Mouse (Mus musculus): ENCODE measurements around the gene Hes5.

Gene Hes5

DNA sequence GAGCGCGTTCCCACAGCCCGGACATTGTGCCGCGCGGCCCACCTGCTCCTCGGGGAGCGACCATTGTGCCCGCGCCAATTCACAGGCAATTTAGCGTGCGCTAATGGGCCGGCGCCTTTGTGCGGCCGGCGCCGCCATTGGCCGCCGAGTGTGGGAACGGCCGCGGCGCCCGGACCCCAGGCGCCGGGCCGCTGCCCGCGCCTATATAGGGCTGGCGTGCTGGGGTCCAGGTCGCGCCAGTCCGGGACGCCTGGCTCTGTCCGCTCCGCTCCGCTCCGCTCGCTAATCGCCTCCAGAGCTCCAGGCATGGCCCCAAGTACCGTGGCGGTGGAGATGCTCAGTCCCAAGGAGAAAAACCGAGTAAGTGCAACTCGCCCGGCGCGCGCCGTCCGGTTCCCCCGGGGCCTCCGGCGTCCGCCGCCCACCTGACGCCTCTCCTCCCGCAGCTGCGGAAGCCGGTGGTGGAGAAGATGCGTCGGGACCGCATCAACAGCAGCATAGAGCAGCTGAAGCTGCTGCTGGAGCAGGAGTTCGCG is at the start of gene Hes5:
Gene Hes5, plus strand, starts transcription at position 234 of the 536 bp plus-strand sequence.
- DNase-seq (ENCODE audit: low read depth, low spot score): no peak

DNA sequence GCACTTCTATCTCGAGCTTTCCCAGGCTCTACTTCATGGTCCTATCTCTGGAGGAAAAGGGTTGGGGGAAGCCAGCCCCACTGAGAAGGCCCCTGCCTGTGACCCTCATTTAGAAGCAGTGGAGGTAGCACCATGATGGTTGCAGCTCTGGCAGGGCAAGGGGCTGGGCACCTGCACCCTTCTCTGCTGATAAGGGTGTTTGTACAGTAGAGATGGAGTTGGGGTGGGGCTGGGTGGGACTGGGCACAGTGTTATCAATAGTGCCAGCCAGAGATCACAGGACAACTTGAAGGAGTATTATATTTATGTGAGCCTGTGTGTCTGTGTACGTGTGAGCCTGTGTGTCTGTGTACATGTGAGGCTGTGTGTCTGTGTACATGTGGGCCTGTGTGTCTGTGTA is 49.1 kb upstream of the Hes5 start:
- DNase-seq (ENCODE audit: low read depth, low spot score): no peak

DNA sequence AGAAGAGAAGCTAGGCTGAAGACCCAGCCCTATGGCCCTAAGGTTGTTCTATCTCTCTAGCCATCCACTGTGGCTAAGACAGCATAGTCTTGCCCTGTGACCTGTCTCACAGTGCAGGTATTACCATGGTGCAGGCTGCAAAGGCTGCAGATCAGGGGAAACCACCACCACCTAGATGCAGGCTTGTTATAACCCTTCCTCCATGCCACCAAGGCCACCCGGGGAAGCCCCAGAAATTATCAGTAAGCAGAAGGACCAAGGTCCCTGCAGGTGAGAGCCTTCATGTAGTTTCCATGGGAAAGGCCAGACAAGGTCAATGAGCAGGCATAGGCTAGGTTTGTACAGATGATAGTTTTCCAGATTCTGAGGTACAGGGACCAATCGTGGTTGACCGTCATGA is 46.9 kb upstream of the Hes5 start:
- DNase-seq (ENCODE audit: low read depth, low spot score): no peak

DNA sequence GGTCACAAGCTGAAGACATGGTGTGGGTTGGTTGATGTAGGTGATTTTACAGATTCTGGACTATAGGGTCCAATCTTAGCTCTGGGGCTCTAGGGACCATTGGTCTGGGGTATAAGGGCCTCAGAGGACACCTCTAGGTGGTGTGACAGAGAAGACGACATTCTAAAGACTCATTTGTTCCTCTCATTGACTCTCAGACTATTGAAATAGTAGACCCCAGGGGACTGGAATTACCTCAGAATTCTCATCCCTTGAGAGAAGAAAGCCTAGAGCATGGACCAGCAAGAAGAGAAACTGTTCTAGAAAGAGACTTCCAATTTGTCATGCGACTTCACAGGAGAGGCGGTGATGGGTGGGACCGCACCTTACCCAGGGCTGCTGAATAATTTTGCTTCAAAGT is 46.5 kb upstream of the Hes5 start:
- no peak for DNase-seq (ENCODE audit: low read depth, low spot score)

DNA sequence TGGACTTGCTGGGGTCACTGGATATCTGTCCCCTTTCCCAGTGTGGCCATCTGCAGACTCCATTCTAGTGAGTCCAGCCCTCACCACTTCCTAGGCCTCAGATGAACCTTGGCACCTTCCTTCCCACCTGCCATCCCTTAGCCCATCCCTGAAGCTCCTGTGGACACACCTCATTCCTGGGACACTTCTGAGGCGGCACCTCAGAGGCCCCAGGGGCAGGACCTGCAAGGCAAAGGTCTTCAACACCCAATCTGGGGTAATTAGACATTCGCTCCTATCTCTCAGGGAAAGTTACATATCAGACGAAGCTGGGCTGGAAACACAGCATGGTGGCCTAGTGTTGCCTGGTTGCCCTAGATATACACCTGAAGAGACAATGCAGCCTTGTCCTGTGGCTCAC is 46.0 kb upstream of the Hes5 start:
- DNase-seq (ENCODE audit: low read depth, low spot score): no peak

DNA sequence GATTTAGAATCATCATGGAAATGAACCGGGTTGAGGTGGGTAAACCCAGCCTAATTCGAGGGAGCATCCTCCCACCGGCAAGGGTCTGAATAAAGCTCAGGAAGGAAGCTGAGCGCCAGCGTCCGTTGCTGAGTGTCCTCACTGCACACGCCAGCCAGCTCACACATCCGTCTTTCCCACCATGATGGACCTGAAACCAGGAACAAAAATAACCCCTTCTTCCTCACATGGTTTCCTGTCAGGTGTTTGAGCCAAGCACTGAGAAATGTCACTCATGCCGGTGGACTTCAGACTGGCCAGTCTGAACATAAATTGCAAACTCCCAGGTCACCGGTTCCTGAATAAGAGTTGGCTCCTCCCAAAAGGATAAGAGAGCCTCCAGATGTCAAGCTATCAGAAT is 45.4 kb upstream of the Hes5 start:
- DNase-seq (ENCODE audit: low read depth, low spot score): no peak

DNA sequence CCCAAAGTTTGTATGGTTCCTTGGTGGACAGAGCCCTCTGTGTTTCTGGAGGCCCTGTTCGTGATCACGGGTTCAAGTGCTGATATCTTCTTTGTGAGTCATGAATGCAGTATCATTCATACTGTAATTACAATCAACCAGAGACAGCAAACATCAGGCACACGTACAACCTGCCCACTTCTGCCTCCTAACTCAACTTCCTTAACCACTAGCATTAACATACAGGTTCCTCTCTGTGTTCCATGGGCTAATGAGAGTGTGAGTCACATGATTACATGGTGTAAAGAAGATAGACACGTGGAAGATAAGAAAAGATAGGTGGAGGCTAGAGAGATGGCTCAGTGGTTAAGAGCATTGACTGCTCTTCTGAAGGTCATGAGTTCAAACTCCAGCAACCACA is 44.1 kb upstream of the Hes5 start:
- DNase-seq (ENCODE audit: low read depth, low spot score): no peak

DNA sequence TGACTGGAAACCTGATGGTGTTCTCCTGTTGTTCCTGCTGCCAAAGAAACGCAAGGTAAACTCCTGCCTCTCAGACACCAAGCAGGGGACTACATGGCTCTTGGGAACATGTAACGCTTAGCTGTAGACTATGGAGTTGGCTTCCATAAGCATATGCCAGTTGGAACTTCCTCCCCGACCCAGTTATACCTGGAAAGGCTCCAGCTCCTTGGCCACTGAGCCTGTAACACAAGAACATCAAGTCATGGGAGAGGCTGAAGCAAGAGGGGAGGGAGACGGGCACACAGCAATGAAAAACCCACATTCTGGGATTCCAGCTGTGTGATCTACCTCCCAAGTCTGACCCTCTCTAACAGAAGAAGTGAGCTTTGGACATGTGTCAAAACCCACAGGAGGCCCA is 38.4 kb upstream of the Hes5 start:
- no peak for DNase-seq (ENCODE audit: low read depth, low spot score)

DNA sequence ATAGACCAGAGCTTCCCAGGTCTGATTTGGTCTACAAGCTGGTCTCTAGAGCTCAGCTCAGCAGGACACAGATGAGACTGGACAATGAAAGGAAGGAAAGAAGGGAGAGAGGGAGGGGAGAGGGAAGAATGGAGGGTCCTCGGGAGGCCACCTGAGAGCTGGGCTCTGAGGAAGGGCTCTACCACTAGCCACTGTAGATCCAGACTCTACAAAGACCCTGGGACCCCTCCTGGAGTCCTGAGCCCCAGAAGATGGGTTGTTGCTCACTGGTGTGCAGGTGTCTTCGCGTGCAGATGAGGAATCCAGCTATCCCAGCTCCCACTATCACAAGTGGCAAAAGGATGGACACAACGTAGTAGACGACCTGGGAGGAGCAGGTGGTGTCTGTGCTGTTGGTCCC is 37.8 kb upstream of the Hes5 start:
- DNase-seq (ENCODE audit: low read depth, low spot score): no peak

DNA sequence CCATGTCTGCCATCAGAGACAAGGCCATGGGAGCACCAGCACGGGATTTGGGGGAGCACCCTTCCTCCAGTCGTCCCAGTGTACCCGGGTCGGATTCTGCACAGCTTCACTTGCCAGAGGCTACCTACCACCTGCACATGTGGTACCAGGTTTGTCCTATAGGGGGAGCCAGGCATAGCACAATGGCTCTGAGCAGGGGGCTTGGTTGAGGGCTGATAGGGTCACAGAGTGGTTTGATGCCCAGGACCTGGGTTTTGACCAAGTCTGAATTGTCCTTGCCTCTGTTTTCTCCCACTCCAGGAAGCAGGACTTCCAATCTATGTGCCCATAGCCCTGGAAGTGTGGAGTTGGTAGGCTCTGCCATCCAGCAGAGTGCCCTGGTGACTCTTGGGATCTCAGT is 35.3 kb upstream of the Hes5 start:
- no peak for DNase-seq (ENCODE audit: low read depth, low spot score)

DNA sequence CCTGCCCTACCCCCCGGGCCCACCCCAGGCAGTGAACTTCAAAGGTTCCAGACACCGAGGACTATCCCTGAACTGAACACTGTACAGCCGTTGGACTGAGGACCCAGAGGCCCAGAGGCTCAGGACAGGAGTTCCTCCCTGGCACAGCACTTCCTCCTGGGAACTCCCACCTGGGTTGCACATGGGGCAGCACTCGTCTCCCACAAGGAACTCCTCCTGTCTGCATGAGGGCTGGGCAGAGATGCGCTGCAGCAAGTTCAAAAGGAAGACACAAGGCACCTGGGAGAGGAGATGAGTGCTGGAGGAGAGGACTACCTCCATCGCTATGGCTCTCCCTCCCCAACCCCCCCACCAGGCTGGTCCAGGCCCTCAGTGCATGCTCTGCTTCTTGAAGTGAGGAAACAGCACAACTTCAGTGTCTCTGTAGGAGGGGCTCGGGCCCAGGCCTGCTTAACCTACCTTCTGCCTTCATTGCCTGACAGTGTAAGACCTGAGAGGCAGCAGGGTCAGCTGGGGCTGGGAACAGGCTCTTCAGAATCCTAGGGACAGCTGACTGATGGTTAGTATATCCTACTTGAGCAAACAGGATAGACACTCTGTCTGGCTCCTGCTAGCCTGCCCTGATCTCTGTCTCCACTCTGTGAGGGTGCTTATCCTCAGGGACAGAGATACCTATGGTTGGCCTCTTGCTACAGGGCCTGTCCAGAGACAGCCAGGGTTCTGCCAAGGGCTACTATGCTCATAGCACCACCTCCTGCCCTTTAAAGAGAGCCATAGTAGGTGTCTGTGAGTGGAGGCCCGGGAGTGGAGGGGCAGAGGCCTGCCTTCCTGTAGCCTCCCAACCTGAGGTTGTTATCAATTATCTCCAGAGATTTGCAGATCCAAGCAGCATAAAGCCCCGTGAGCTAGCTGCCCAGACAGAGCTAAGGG is 33.5 kb upstream of the Hes5 start:
- DNase-seq (ENCODE audit: low read depth, low spot score): no peak

DNA sequence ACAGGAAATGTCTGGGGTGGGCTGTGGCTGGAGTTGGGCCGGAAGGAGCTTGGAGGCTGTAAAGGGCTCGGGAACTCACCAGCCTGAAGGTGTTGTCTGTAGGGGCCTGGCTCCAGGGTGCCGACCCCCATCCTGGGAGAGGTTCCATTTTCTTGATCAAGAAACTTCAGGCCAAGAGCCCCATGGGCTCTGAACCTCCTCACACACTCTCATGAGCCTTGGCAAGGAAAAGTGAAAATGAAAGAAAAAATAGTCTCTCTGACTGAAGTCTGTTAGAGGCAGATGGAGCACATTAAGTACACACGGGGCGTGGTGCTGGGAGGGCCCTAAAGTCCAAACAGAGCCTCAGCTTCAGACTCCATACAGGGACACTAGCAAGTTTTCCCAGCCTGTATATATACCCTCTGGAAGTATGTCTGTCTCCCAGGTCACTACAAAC is 32.8 kb upstream of the Hes5 start:
- DNase-seq (ENCODE audit: low read depth, low spot score): no peak

DNA sequence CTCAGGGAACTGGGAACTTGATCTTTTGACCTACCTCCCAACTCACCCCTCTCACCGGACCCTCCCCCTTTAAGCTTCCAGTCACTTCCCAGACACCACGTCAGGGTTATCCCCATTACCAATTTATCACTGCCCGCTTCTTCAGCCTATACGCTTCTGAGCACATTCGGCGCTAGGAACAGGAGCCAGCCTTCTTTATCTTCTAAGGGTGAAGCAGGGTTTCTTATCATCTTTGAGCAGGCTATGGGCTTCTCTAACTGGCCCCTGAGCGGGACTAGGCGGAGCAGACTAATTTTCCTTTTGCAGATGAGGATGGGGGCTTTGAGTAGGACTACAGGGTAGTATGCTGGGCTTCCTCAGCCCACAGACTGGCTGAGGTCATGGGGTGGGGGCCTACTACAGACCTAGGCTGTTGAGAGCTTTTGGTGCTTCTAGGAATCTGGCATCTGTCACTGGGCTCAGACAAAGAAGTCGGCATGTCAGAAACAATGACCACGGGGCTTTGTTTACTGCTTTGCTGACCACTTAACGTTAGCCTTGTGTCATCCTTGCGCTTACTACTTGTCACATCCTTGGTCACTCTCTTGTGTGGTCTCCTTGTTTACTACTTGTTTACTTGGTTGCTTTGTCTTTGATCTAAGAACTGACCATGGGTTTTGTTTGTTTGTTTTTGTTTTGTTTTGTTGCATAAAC is 32.2 kb upstream of the Hes5 start, which contains the start of gene Tnfrsf14:
Gene Tnfrsf14, minus strand, starts transcription at position 169 of the 693 bp plus-strand sequence.
- no peak for DNase-seq (ENCODE audit: low read depth, low spot score)

DNA sequence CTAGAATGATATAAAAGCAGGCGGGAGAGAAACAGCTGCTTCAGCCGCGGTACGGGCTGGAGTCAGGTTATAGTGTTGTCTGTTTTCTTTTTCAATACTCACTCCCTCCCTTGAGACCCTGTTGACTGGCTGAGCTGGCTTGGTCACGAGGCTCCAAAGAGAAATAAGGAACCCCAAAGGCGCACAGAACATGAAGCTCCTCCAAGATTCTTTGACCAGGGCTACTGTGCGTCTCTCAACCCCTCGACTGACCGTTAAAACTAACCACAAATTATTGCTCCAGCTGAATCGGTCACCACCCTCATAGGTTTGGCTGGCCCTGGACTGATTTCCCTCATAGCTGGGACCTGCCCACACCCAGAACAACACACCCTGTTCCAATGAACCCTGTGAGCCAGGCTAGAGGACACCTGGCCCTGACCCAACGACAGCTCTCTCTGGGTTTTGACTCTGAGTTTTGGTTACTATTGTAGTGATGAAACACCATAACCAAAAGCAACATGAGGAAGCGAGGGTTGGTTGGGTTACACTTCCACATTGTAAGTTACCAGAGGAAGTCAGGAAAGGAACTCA is 31.5 kb upstream of the Hes5 start:
- DNase-seq (ENCODE audit: low read depth, low spot score): no peak

DNA sequence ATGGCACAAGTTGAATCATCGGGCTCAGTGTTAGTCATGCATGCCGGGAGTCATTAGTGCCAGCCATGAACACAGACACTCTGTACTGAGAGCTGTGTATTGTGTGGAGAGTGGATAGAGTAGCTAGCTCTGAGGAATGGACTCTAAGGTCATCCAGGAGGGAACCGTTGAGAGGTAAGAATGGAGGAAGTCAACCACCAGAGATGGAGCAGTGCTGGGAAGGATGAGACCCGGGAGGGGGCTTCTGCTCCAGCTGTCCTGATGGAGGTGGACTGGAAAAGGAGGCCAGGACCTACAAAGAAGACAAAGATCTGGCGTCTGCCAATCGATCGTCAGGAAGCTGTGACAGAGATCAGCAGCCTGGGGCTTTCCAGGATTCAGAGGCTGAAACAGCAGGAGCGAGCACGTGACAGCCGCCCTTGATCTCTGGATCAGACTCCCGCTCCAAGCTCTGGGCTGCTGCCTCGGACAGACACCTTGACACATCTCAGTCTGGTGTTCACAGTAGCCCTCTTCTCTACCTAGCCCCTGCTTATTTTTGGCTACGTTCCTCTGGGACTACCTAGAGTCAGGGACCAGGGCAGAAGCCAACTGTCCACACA is 27.3 kb upstream of the Hes5 start:
- DNase-seq (ENCODE audit: low read depth, low spot score): no peak

DNA sequence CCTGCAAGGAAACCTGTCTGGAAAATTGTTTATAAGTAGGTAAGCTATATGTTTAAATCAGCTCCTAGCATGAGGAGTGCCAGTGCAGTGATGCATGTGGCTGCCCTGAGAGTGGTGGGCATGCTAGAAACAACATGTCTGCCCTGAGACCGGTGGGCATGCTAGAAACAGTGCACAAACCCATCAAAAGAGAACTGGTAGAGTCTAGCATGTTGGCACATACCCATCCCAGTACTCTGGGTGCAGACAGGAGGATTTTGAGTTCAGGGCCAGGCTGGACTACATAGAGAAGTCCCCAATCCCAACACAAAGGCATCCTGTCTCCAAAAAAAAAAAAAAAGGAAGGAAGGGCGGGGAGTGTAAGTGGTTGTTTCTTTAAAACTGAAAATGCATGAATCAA is 25.9 kb upstream of the Hes5 start:
- DNase-seq (ENCODE audit: low read depth, low spot score): no peak

DNA sequence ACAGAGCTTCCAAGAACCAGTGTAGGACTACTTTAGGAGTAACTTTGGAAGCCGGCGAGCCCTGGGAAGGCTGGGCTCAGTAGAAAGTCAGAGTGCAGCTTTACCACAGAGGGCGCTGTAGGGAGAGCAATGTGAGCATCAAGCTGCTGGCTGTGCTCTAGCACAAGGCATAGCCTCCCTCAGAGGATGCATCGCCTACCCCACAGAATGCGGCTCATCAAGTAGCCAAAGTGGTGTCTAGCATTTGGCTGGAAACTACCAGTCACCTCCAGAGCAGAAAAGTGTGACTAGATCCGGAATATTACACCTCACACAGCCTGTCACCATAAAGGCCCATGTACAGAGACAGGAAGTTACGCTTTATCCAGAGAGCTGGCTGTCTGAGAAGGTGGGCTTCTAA is 24.9 kb upstream of the Hes5 start:
- DNase-seq (ENCODE audit: low read depth, low spot score): no peak

DNA sequence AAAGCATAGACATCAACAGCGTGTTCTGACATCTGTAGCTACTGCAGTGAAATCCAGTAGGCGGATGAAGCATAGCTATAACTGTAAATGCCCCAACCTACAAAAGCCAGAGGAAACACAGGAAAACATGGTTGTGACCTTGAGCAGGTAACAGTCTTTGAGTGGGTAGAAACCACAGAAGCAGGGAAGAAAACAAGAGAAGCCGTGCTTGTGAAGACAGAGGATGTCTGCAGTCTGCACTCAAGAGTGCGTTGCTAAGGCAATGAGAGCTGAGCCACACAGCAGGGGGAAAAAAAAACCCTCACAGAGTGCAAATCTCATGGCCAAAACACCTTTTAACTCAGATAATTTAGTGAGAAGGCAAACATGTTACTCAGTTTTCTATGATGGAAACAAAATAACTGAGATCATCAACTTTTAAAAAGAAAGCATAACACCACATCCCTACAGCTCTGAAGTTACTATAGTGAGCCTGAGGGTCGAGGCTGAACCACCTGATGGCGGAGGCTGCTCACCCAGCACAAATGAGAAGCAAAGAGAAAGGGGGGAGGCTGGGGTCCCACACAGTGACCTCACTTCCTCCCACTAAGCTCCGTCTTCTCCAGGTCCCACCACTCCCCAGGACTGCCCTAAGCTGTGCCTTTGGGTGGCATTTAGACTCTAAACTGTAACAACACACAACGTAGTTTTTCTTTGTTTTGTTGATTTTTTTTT is 24.0 kb upstream of the Hes5 start:
- no peak for DNase-seq (ENCODE audit: low read depth, low spot score)

DNA sequence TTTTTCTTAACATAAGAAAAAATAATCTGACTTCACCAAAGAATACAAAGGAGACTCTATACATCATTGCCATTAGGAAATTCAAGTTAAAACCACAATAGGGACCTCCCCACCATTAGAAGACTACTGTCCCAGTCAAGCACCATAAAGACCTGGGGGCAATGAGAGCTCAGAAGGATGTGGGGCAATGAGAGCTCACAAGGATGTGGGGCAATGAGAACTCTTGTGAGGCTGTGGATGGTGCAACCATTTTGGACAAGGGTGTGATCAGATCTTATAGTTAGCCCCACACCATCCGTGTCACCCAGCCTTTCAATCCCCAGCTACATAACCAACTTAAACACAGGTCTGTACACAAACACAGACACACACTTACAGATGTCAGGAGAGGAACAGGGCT is 23.0 kb upstream of the Hes5 start:
- no peak for DNase-seq (ENCODE audit: low read depth, low spot score)

DNA sequence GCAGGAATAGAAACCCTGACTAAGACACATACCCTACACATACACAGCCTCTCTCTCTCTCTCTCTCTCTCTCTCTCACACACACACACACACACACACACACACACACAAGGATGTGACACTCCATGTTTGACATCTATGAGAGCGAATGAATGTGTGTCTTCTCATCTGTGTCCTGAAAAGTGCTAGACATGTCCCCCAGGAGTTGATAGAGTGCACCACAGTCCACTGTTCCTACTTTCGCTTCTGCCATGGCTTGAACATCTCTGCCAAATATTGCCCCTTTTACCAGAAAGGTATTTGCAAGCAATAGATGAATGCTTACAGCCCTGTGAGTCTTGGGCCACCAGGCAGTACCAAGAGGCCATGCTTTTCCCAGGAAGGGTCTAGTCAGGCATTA is 20.6 kb upstream of the Hes5 start:
- no peak for DNase-seq (ENCODE audit: low read depth, low spot score)

DNA sequence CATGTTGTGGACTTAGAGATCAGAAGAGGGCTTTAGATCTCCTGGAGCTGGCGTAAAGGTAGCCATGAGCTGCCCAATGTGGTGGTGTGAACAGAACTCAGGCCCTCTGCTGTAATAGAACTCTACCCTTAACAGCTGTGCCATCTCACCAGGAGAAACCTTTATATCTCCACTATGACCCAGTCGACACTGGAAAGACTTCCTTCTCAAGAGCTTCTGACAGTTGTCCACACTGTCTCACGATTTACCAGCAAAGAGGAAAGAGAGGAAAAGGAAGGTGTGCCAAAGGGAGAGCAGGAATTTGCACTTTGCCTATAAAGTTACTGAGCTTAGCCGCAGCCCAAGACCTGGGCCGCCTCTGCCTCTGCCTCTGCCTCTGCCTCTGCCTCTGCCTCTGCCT is 18.9 kb upstream of the Hes5 start:
- no peak for DNase-seq (ENCODE audit: low read depth, low spot score)
